Mouse (Mus musculus) liver, postnatal 0 days (tissue): ENCODE measurements around the gene Emd.

Experiments
- CTCF ChIP-seq: sonication (generic); IDR thresholded peaks from 2 replicates; pipeline ENCODE4 v1.5.1; 2016; ENCODE audit warnings: antibody characterized with exemption, low read depth
- EP300 ChIP-seq: IDR thresholded peaks from 2 replicates; pipeline ENCODE4 v1.6.1; 2016; ENCODE audit warnings: antibody characterized with exemption, low read depth, mild to moderate bottlenecking

- TF ChIP-seq CTCF (no peak), EP300 (no peak)
Observed at GRCm38 (mm10) chrX:74254888-74255565, 540 bp downstream of the Emd start.
